Mouse (Mus musculus): ENCODE data around the gene Tet2. TPM values are rescaled to one million over a fixed set of nuclear protein-coding genes. Genes with fewer than 3 reads are reported as not detected.
"Not testable (repeated sequence)": the region's sequence is repeated elsewhere in the genome, so short reads cannot be mapped to it uniquely, and the experiment has no call there.

Gene Tet2
- total RNA-seq (2021), result 10 to 100 TPM; 47.9 to 58.6 TPM
- long read RNA-seq, experiment 1, full-length matches to known transcripts, result 2 of 6 reads
- long read RNA-seq, experiment 1, partial matches to known transcripts, result 0 of 6 reads
- long read RNA-seq, experiment 1, other reads (novel, unspliced or antisense), result 4 of 6 reads
- long read RNA-seq, experiment 2, full-length matches to known transcripts, result 2 of 7 reads
- long read RNA-seq, experiment 2, partial matches to known transcripts, result 0 of 7 reads
- long read RNA-seq, experiment 2, other reads (novel, unspliced or antisense), result 5 of 7 reads

DNA sequence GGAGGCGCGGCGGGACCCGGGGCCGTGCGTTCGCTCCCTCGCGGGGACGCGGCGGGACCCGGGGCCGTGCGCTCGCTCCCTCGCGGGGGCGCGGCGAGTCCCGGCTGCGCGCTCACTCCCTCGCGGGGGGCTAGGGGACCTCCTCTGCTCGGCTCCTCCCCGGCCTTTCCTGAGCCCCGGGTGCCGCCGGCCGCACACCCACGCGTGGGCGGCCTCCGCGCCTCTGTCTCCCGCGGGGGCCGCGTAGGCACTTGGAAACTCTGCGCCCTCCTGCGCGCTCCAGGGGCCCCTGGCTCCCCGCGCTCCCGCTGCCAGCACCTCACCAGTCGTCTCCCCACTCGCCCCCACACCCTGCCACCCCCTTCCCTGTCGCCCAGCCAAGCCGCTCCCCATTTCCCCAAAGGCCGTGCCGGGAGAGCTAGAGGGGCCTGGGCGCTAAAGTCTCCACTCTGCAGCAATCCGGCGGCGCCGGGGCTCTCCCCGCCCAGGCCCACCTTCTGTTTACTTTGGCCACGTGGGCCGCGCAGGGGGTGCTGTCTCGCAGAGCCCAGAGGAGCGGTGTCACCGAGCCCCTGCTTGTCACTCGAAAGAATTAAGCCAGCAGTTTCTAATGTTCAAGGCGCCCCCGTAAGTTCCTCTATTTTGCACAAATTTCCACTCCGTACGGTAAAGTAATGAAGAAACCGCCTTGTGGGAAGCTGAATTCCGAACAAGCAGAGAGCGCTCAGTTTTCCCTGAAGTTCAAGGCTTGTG lies at the start of gene Tet2:
Tet2 (minus strand) TSS at position 589 of the 753 bp plus-strand sequence.
- TF ChIP-seq CTCF (IDR thresholded peaks at IDR 0.05), result no peak; the same call in 1 of the 2 replicates
- intact Hi-C loops (cut with DNase I), result loop anchor here (1.0 to 10.0 kb wide), 9 partner anchors 56 to 1900 kb away; partner anchors contain the start of genes Cxxc4, Gstcd, Ints12 and Ppa2
- peak; percentile 69 for DNase-seq (ENCODE audit: extremely low spot score in 1 of 2, low spot score in 2 of 2)
- peak within 1 kb of the TSS; percentile 99 for H3K27ac ChIP-seq
- H3K4me3 ChIP-seq, result peak within 1 kb of the TSS; percentile 79

DNA sequence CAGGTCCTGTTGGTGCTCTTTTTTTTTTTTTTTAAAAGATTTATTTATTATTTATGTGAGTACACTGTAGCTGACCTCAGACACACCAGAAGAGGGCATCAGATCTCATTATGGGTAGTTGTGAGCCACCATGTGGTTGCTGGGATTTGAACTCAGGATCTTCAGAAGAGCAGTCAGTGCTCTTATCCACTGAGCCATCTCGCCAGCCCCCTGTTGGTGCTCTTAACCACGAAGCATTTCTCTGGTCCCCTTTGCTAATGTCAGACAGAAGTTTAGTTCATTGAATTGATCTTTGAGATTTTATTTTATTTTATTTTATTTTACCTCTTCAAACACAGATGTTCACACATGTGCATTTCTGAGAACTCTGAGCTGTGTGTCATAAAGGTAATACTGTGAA lies 48.1 kb upstream of the Tet2 start:
- intact Hi-C loops (cut with DNase I), result loop anchor here (10.0 kb wide), 1 partner anchor 1032 kb away; no protein-coding TSS in a partner anchor
- DNase-seq (ENCODE audit: extremely low spot score in 1 of 2, low spot score in 2 of 2); H3K4me3 ChIP-seq; H3K27ac ChIP-seq: not testable (repeated sequence)

DNA sequence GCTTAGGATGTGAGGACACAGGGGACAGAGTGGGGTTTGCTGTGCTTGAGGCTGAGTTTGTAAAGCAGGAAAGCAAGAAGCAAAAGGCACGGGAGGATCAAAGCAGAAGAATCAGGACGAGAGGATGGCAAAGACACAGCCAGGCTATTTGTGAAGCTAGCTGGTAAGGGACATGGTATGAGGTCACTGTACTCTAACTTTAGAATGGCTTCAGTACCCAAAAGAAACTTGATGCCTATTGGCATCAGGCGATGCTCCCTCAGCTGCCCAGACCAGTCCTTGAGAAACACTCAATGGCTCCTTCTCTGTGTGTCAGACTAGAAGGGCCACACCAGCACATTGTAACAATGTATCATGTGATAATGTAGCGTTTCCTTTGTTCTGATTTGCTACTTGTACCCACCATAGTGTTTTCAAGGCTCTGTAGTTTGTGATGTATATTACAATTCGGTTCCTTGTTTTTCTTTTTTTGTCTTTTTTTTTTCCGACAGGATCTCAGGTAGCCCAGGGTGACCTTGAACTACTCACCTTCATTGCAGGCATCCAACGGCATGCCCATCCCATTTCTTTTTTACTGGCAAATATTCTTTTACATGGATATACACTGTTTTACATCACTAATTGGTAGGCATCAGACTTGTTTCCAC lies 45.7 kb upstream of the Tet2 start:
- Histone ChIP-seq H3K4me3 (no peak overlapping the region), H3K27ac (no peak overlapping the region)
- TF ChIP-seq CTCF (IDR thresholded peaks at IDR 0.05), result no peak
- DNase-seq (ENCODE audit: extremely low spot score in 1 of 2, low spot score in 2 of 2), result no peak
- intact Hi-C loops (cut with DNase I), result loop anchor here (10.0 kb wide), 1 partner anchor 1034 kb away; no protein-coding TSS in a partner anchor

DNA sequence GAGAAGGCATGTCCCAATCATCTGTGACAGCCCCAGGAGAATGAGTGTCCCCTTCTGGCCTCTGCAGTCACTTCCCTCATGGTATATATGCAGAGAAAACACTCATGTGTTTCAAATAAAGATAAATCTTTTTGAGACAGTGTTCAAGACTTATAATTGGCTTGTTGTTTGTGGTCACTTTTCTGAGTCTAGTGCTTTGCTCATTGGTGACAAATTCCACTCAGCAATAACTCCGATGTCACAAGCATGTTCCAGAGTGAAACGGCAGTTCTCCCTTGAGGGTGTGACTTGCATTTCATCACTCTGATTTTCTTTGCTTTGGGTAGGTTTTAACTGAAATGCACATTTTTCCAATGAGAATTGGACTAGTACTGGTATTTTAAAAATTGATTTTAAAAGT lies 40.1 kb upstream of the Tet2 start:
- Histone ChIP-seq H3K27ac (no peak overlapping the region), H3K4me3 (no peak overlapping the region)
- no peak for TF ChIP-seq CTCF (IDR thresholded peaks at IDR 0.05)
- intact Hi-C loops (cut with DNase I), result no loop called here
- DNase-seq (ENCODE audit: extremely low spot score in 1 of 2, low spot score in 2 of 2), result no peak

DNA sequence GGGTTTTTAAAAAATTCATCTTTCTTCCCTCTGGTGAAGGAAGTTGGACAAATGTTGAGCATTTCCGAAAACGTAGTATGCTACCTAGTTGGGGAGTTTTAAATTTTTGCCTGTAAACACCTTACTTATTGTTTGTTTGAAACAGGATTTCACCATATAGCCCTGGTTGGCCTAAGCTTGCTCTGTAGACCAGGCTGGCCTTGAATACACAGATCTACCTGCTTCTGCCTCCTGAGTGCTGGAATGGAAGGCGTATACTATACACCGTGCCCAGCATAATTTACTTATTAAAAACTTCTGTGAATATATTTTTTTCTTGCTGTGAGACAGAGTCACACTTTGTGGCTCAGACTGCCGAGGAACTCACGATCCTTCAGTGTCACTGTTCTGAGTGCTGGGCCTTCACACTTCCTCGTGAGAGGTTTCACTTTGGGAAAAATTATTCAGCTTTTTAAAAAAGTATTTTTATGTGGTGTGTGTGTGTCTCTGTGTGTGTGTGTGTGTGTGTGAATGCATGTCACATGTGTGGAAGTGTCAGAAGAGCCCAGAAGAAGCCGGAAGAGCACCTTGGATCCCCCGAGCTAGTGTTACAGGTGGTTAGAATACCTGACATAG lies 38.6 kb upstream of the Tet2 start:
- H3K4me3 ChIP-seq, result no peak overlapping the region
- no peak overlapping the region for H3K27ac ChIP-seq
- intact Hi-C loops (cut with DNase I), result no loop called here
- no peak for DNase-seq (ENCODE audit: extremely low spot score in 1 of 2, low spot score in 2 of 2)
- no peak for TF ChIP-seq CTCF (IDR thresholded peaks at IDR 0.05)

DNA sequence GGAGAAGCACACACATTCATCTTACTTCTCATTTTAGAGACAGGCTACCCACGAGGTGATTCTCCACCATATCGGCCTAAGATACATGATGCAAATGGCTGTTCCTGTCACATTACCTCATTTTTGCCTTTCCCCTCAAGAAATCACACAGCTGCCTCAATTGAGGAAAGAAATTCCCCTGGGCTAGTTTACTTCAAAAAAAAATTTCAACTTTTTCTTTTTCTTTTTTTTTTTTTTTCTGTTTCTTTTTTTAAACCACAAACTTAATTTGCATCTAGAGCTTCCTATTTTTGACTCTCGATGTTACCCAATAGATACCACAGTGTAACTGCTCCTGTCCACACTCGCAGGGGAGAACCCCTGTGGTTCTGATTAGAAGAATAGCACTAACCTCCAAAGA lies 38.0 kb upstream of the Tet2 start:
- intact Hi-C loops (cut with DNase I), result no loop called here
- DNase-seq (ENCODE audit: extremely low spot score in 1 of 2, low spot score in 2 of 2), result no peak
- H3K4me3 ChIP-seq, result no peak overlapping the region
- no peak for TF ChIP-seq CTCF (IDR thresholded peaks at IDR 0.05)
- no peak overlapping the region for H3K27ac ChIP-seq

DNA sequence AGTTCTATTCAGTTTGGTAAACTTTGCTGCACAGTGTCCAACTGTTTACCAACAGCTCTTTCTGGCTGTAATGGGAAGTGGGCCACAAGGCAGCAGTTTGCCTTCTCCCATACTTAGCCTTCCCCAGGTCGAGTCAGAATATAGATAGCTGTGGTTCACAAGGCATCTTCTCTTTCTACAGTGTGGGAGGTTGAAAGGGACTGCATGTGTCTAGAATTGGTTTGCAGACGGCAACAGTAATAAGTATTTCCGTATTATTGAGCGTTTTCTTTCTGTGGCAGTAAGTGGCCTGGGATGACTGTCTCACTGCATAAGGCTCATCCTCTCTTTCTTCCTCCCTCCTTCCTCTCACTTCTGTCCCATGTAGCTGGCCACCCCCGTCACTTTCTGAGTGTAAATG lies 37.2 kb upstream of the Tet2 start:
- TF ChIP-seq CTCF (IDR thresholded peaks at IDR 0.05), result no peak
- DNase-seq (ENCODE audit: extremely low spot score in 1 of 2, low spot score in 2 of 2), result no peak
- intact Hi-C loops (cut with DNase I), result no loop called here
- Histone ChIP-seq H3K4me3 (no peak overlapping the region), H3K27ac (no peak overlapping the region)

DNA sequence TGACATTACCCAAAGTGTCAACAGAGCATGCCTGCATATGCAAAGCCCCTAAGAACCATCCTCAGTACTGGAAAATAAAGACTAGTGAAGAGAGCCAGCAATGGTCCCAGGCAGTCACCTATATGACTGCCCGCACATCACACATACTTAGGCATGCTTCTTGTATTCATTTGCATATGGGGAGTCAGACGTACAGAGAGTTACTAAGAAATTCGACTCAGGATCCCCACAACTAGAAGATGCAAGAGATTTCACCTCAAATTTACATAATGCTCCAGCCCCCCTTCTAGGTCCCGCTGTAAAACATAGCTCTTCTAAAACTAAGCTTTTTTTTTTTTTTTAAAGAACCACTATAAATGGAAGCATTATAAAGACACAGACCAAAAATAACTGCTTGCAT lies 36.6 kb upstream of the Tet2 start:
- TF ChIP-seq CTCF (IDR thresholded peaks at IDR 0.05), result no peak
- no peak overlapping the region for H3K4me3 ChIP-seq
- DNase-seq (ENCODE audit: extremely low spot score in 1 of 2, low spot score in 2 of 2), result no peak
- H3K27ac ChIP-seq, result no peak overlapping the region
- intact Hi-C loops (cut with DNase I), result no loop called here

DNA sequence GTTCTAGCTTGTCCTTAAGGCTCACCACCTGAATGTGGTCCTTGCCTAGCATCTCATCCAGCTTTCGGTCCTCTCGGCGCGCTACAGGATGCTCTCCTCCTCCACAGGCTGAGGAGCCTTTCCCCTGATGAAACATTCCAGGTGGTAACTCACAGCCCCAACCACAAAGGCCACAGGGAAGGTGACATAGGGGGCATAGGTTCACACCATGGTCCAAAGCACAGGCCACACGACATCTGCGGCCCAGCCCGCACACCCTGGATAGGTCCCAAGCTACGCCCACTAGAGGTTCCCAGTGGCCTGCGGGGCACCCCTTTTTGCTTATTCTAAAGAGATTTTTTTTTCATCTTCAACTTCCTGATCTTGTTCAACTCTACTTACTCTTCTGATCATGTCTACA lies 34.7 kb upstream of the Tet2 start:
- TF ChIP-seq CTCF (IDR thresholded peaks at IDR 0.05), result no peak
- Histone ChIP-seq H3K4me3 (no peak overlapping the region), H3K27ac (no peak overlapping the region)
- intact Hi-C loops (cut with DNase I), result no loop called here
- DNase-seq (ENCODE audit: extremely low spot score in 1 of 2, low spot score in 2 of 2), result no peak

DNA sequence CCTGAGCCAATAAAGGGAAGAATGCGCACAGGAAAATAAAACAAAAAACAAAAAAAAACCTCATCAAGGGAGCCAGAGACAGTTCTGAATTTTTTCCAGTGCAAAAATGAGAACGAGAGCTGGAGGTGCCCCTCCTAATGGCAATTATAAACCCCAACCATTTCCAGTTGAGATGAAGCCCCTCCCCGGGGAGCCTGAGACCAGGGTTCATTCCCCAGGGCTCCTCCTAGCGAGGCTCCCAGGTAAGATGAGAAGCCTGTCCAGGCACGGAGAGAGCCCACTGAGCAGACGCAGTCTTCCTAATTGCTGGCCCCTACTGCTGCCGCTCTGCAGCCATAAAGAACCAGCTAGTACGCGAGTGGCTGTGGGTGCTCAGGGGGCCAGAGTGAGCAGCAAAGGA lies 34.2 kb upstream of the Tet2 start:
- intact Hi-C loops (cut with DNase I), result no loop called here
- DNase-seq (ENCODE audit: extremely low spot score in 1 of 2, low spot score in 2 of 2), result no peak

DNA sequence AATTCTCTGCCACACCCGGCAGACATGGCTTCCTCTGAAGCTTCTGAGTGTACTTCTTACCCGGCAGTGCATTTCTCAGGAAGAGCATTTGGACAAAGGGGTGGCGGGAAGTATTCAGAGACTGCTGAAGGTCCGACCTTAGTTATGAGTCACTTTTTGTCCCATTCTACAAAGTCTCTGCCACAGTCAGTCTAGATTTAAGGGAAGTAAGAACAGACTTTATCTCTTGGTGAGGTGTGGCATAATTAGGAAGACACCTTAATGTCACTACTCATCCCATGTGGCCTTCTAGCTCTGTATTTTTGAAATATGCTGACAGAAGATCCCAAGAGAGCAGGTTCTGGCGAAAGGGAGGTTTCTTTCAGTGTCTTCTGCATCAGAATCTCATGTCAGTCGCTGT lies 30.0 kb upstream of the Tet2 start:
- Histone ChIP-seq H3K27ac (no peak overlapping the region), H3K4me3 (no peak overlapping the region)
- no peak for DNase-seq (ENCODE audit: extremely low spot score in 1 of 2, low spot score in 2 of 2)
- intact Hi-C loops (cut with DNase I), result no loop called here
- TF ChIP-seq CTCF (IDR thresholded peaks at IDR 0.05), result no peak

More for the DNA sequence above, 34.2 kb upstream of the Tet2 start:
- no peak overlapping the region for H3K4me3 ChIP-seq
- no peak overlapping the region for H3K27ac ChIP-seq
- no peak for TF ChIP-seq CTCF (IDR thresholded peaks at IDR 0.05)

DNA sequence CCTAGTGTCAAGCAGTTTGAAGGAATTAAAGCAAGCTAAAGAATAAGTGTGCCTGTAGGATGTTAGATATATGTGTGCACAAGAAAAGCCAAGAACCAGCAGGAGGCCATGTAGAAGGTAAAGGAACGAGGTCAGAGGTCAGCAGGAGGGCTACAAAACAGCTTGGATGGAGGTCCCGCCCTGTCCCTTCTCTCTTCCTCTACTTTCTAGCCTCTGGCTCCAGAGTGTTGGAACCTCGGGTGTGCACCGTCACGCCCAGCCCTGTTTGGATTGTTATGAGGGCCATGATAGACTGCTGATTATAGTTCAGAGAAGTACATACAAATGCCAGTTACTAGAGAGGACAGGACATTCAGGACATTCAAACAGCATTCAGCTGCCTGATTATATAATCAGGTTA lies 27.0 kb upstream of the Tet2 start:
- Histone ChIP-seq H3K4me3 (no peak overlapping the region), H3K27ac (no peak overlapping the region)
- DNase-seq (ENCODE audit: extremely low spot score in 1 of 2, low spot score in 2 of 2), result no peak
- intact Hi-C loops (cut with DNase I), result no loop called here
- no peak for TF ChIP-seq CTCF (IDR thresholded peaks at IDR 0.05)
